Mouse (Mus musculus) WW6 (cell line): ENCODE results near the gene Vmn2r55.
"Not testable (repeated sequence)": the region's sequence is repeated elsewhere in the genome, so short reads cannot be mapped to it uniquely, and the experiment has no call there.

Experiments
- DNase-seq: peaks from one replicate; pipeline ENCODE4 v3.0.0-alpha.2; 2013; ENCODE audit warnings: low read depth, low spot score

Vmn2r55 gene

DNA sequence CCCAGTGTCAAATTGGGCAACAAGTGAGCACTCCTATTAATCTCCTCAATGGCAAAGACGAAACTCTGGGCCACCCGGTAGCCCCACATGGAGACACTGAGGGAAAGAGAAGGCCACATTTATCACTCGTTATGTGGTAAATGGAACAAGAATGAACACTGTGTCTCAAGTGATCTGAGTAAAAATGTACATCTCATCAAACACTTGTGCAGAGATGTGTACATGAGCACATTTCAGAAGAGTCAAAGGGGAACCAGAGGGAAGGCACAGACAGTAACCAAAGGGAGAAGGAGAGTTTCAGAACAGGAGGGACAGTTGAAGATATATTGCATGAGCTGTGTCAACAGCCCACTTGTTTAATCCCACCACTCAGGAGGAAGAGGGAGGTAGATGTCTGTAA is at the start of gene Vmn2r55:
Vmn2r55 (minus strand) TSS at position 101 of the 400 bp plus-strand sequence.
- DNase-seq, result not testable (repeated sequence)

DNA sequence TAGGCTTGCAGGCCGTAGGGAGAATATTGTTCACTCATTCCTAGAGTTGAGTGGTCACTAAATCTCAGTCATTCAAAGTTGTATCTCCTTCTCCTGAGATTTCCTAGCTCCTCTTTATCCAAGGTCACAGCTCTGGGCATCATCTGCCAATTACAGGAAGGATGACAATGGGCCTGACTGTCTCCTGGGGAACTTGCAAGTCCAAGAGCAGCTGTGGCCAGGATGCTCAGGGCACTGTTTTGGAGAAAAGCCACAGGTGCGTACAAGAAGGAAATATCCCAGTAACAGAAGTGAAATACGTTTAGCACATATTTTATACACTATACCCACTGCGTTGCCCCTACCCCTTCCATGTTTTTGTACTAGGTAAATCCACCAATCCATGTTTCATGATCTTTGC is 44.6 kb downstream of the Vmn2r55 start, which contains the start of gene Vmn2r54:
Vmn2r54 (minus strand) TSS at position 101 of the 400 bp plus-strand sequence.
- not testable (repeated sequence) for DNase-seq

DNA sequence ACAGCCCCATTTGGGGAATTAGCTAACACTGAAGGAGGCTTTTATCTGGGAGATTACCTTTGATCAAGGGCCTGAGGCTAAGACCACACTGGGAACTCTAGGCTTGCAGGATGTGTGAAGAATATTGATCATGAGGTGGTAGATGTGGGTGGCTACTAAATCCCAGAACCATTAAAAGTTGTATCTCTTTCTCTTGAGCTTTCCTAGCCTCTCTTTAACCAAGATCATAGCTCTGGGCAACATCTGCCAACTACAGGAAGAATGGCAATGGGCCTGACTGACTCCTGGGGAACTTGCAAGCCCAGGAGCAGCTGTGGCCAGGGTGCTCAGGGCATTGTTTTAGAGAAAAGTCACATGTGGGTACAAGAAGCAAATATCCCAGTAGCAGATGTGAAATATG is 76.1 kb downstream of the Vmn2r55 start, which contains the start of gene Vmn2r53:
Vmn2r53 (minus strand) TSS at position 101 of the 400 bp plus-strand sequence.
- DNase-seq, result no peak
